Mouse (Mus musculus): ENCODE data around the gene Alg14.
A peak's percentile ranks its signal among the peaks of the same experiment; 100 is the strongest.

Gene Alg14

DNA sequence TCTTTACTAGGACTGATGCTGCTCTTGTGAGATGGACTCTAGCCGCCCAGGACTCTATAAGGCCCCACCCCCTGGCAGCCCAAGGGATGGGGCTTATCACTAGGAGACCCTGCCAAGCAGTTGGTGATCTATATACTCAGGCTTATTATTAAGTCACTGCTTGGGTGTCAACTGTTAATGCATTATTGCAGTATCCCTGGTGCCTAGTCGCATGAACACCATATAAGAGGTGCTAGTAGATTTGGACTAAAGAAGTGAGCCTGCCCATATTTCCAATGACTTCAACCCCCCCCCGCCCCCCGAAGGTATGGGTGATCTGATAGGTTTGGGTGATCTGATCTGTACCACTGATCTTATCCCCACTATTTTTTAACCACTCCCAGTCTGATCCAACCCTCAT is 8.6 kb upstream of the Alg14 start, which contains the start of gene Tmem56:
TSS of gene Tmem56 (minus strand) at position 101 of the 400 bp plus-strand sequence.
- no peak for DNase-seq

DNA sequence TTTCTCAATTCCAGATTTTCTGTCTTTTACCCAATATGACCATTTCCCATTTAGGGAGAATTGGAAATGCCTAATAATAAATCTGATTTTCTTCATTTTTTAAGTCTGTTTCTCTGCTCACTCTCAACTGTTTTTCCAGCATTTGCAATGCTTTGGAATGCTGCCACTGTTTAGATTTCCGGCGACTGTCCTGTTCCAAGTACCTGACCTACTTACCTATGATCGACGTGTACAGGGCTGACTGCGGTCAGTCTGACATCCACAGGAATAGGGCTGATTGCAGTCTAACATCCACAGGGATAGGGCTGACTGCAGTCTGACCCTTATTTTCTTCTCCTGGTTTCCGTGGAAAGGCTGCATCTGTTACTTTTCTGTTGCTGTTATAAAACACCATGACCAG is 6.4 kb upstream of the Alg14 start:
- no peak for DNase-seq

DNA sequence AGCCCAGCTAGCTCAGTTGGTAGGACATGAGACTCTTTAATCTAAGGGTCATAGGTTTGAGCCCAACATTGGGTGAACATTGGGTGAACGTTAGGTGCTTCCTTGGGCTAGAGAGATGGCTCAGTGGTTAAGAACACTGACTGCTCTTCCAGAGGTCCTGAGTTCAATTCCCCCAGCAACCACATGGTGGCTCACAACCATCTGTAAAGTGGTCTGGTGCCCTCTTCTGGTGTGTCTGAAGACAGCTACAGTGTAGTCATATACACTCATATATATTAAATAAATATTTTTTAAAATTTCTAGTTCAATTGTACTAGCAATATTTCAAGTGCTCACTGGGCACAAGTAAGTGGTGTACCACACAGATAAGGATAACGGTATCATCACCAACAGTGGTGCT is 4.4 kb upstream of the Alg14 start:
- no peak for DNase-seq

DNA sequence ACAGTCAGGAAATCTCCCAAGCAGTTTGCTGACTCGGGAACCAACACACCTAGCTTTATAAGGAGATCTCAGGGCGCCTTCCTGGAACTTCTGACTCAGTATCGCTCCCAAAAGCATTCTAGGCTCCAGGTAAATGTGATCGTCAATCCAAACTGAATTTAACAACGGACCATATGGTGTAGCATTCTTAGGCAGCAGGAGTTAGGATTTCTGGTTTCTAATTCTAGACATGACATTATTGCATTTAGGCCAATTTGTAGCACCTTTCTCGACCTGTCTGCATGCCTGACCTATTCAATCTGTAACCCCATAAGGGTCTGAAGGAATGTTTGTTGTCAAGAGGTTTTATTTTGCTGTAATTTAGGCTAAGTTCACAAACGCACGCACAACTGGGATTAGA is 892 bp upstream of the Alg14 start:
- no peak for DNase-seq

DNA sequence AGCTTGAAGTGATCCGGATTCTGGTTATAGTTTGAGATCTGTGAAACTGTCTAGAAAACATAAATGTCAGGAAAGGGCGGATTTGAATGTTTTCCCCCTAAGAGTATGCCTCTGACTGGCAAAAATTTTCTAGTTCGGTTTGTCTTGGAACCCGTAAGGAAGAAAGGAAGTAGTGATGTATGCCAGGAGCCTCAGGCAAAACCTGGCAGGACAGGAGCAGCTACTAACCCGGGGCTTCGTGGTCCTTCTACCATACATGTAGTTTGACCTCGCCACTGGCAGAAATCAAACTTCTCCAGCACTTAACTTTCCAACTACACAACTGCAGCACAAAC is 381 bp upstream of the Alg14 start:
- DNase-seq: no peak

DNA sequence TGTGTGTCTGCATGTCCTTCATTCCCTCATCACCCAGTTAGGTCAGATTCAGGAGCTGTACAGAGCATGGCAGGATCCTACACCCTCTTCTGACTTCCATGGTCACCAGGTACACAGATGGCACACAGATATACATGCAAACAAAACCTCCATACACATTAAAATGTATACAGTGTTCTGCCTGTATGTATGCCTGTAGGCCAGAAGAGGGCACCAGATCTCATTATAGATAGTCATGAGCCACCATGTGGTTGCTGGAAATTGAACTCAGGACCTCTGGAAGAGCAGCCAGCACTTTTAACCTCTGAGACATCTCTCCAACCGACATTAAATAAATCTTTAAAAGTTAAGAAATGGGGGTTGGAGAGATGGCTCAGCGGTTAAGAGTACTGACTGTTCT is 2.6 kb downstream of the Alg14 start:
- no peak for DNase-seq

DNA sequence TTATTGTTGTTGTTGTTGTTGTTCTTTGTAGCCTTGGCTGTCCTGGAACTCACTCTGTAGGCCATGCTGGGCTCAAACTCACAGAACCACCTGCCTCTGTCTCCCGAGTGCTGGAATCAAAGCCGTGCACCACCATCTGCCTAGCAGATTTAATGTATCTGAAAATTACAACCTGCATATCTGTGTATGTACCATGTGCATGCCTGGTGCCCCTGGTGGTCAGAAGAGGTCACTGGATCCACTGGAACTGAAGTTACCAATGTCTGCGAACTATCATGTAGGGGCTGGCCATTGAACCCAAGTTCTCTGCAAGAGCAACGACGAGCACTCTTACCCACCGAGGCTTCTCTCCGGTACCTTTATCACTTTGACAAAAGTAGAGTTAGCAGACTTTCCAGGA is 15.1 kb downstream of the Alg14 start:
- DNase-seq: peak; percentile 13

DNA sequence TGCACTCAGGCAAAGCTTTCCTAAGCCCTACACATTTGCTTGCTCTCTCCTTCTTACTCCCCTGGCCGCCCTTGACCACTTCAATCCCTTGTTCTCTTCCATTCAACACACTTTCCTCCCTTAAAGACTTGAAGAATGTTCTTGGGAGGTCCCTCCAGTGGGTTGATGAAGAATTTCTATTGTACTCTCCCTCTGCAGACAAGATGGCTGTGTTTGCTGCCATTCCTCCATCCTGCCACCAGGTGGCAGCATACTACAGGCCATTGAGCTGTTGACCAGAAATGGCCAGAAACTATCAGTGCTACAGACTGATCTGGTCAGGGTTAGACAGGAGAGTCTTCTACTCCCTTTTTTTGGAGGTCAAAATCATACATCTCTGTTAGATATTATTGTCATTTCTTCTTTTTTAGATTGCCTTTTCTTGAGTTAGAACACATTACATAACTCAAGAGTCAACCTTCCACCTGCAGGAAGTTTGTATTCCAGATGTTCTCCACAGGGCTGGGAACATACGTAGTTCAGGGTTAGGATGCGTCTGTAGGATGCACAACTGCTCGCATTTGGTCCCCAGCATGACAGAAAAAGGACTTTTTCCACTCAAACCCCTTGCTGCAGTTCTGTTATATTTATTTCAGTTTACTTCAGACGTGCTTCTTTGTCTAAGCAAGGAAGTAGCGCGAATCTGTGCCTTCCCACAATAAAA is 16.1 kb downstream of the Alg14 start:
- peak; percentile 82 for DNase-seq

DNA sequence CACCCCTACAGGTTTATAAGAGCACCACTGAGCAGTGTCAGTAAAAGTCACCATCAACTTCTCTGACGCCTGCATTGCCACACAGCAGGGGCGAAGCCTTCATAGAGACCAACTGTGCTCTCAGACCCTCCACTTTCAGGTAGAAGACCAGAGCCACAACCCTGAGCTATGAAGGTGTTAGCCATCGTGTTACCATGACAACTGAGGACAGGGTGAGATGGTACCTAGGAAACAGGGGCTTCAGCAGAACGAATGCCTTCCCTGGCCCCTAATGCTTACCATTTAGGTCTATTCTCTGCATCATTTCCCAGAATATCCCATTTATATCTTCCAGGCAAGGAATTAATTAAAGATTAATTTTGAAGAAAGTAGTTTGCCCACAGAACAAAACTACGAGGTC is 17.4 kb downstream of the Alg14 start:
- no peak for DNase-seq

DNA sequence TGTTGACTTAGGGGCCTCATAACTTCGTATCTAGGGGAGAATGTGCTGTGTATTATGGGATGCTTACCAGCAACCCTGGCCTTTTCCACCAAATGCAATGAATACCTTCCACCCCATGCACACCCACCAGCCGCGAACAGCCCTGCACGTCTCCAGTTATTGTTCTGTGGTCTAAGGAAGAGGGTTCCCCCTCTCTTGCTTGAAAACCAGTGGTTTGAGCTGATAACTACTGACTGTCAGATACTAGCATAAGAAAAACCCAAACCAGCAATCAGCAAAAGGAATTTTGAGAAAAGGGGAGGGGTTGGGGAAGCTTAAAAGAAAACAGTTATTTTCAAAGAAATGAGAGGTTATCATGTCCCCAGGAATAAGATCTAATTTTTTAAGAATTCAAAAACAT is 17.9 kb downstream of the Alg14 start:
- no peak for DNase-seq

DNA sequence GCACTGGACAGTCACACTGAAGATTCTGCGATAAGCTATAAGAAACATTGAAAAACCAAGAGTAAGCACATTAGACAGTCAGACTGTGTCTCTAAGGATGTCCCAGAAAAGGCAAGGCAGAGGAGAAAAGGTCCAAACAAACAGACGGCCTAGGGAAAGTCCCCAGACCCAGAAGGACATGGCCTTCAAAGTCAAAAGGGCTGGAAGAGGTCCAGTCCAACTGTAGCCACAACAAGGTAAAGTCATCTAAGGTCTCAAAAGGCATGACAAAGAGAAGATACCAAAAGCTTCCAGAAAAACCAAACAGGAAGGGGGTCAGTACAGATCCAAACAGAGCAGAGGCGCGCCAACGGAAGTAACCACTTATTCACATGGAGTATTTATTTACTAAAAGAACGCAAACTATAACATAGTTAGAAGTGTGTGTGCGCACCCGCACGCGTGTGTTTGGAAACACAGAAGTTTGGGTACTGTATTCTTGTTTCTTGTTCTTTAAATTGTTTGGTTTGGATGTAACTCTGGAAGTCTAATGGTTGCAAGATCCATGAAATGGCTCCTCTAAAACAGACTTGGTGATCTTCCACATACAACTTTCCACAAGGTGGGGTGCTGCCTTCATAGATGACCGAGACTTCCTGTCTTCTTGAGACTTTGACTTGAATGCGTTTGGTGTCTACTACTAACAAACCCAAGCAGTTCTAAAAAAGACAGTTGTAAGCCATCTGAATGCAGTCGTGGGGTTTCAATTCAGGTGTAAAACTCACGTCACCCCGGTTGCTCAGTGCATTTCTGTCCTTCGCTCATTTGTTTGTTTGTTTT is 18.5 kb downstream of the Alg14 start:
- DNase-seq: peak; percentile 29

DNA sequence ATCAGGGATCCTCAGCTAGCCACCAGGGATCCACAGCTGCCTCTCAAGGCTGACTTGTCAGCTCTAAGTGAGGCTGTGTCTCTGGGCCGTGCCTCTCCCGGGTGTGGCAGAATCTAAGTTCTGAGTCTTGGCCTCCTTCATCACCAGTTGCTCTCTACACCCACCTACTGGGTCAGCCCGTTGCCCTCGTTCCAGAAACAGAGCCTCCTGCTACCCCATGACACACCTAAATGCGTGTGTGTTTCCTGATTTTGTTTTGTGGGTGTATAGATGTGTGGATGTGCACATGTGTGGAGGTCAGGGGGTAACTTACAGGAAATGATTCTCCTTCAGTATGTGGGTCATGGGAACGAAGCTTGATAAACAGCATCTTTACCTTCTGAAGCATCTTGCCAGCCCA is 20.9 kb downstream of the Alg14 start:
- DNase-seq: no peak

DNA sequence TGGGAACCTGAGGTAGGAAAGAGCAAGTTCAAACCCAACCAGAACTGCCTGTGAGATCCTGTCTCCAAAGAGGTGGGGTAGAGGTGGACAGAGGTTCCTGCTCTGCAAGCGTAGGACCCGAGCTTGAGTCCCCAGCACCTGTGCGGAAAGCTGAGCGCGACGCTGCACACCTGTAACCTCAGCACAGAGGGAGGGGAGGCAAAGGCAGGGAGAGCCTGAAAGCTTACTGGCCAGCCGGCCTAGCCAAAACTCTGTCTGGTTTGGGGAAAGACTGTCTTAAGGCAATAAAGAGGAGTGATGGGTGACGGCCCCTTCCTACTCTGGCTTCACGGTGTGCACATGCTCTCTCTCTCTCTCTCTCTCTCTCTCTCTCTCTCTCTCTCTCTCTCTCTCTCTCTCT is 21.4 kb downstream of the Alg14 start:
- no peak for DNase-seq

DNA sequence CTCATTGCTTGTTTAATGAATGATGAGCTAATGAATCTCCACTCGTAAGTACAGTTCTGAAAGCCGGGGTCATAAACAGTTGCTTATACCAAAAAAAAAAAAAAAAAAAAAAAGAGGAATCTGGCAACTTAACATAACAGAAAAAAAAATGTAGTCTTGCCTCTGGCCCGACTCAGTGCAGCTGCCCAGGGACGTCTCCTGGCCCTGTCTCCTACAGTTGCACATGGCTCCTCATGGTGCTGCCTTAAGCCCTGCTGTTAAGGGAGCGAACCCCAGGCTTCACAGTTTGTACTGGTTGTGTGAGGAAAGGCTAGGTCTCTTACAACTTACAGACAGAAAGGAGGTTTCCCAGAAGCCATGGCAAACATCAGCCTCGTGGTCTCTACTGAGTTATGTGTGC is 22.6 kb downstream of the Alg14 start:
- DNase-seq: no peak

DNA sequence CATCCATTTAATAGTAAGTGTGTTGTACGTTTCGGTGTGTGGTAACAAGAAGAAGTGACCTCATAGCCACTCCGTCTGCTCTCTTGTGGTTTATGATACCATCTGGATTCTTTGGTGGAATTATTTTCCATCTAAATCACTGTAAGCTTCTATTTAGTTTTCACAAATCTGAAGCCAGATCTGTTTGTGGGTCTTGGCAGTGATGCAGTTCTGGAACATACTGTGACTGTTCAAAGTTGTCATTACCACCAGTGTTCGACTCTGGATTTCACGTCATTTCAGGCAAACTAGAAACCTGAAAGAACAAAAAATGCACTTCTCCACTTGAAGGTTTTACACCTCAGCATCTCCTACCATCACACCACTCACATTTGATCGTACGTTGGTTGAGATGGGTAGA is 23.9 kb downstream of the Alg14 start:
- no peak for DNase-seq

DNA sequence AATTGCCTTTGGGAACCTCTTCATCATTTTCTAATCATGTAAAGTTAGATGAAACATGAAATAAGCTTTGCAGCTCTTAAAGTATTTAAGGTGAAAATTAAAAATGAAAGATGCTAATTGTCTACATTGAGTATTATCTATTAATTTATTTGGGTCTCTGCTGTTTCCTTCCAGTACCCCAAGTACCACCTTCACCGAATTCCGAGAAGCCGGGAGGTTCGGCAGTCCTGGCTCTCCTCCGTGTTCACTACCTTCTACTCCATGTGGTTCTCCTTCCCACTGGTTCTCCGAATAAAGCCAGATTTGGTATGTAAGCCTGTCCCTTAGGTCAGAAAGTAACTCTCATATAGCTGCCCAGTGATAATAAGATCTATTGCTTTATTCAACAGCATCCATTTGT is 28.3 kb downstream of the Alg14 start:
- DNase-seq: no peak

DNA sequence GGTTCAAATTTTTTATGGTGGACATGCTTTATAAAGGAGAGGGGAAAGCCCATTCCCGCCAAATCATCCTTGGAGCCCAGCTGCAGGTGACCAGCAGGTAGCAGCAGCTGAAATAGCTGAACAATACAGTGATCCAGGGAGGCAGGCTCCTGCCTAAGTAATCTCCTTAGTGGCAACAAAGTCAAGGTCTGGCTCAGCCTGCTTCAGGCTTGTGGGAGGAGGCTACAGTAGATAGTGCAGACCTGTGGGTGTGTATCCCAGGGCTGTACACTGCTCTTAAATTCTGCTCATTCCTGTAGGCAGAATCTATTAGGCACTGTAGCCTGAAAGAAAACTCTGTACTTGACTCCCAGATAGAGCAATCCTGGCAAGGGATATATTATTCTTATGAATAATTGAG is 29.3 kb downstream of the Alg14 start:
- no peak for DNase-seq

DNA sequence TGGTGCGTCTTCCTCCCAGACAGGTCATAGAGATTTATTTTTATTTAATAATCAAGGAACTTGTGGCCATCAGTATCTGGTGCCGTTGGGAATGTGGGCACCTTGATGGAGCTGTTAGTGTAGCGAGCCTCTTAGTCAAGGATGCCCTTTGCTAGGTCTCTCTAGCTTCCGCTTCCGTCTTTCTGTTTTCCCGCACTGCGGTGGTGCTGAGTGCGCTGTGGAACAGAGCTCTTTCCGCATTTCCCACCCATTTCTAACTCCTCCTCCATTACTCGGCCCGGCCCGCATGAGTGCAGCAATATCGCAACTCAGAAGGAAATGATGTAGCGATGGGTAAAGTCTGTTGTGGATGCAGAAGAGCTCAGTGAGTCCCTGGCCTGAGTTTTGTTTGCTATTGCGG is 31.8 kb downstream of the Alg14 start:
- no peak for DNase-seq

DNA sequence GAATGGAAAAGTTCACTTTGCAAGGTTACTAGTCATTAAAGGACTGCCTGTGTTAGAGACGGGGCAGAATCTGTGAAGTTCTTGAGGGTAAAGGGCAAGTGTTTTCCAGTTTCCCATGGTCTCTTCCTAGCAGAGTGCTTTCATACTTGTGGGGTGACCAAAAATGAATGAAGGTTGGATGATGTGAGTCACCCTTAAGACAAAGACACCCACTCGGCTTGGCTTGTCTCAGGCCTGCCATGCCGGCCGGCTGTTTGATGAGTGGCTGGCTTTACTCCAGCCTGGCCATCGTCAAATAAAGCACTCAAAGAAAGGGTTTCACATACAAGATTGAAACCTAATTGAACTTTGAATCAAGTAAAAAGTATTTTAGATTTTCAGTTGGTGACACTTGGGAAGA is 35.8 kb downstream of the Alg14 start:
- no peak for DNase-seq

DNA sequence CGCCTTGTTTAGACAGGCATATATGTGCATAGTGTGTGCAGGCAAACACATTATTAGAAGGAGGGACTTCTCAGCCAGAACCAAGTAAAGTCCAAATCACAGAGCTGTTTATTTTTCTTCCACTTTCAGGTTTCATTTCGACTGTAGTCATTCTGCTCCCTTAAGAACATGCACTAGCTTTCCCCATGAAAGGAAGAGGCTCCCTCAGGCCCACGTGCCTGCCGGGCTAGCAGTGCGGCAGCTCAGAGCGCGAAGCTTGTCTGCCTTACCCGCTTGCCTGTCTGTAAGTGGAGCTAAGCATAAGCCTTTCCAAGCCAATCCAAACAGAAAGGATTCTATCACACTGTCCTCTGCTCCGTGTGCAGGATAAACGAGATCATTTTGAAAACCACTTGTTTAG is 38.1 kb downstream of the Alg14 start:
- DNase-seq: no peak

DNA sequence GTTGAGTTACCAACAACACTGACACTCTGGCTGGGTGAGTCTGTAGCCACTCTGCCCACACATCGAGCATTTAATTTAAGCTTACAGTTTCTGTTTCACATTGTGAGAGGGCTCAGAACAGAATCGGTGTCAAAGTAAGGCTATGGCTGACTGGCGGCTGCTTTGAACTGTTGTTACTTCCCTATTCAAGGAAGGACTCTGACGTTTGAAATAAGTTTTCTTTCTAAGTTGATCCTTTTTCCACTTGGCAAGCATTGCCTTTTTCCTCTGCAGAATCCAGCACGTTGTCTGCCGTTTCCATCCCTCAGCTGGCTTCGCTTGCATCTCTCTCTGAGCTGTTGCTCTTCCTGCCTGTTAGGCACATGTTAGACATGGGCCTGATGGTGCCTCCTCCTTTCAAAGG is 38.7 kb downstream of the Alg14 start:
- DNase-seq: no peak

DNA sequence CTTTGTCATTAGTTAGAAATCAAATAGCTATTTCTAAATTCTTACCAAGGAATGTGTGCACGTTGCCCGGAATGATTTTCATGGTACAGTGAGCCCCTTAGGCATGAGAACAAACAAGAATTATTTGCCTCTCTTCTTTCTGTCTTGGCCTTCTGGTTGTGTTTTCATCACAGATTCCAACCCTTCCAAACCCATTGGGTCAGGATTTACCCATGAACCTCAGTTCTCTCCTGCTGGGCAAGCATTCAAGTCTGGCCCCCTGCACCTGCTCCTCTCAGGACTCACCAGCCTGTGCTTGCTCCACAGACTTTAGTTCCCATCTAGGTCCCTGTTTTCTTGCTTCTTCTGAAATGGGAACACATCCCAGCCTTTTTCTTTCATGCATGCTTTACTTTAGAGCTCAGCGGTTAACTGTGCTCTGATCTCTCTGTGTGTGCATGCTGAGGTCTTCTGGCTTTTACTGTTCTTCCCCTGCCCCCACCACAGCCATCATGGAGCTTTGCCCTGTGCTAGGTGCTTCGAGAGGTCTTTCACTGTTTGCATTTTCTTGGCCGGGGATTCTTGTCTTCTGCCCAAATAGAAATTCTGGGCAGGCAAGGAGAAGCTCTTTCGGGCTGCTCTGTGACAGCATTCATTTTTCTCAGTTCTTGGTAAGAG is 44.8 kb downstream of the Alg14 start:
- DNase-seq: no peak

DNA sequence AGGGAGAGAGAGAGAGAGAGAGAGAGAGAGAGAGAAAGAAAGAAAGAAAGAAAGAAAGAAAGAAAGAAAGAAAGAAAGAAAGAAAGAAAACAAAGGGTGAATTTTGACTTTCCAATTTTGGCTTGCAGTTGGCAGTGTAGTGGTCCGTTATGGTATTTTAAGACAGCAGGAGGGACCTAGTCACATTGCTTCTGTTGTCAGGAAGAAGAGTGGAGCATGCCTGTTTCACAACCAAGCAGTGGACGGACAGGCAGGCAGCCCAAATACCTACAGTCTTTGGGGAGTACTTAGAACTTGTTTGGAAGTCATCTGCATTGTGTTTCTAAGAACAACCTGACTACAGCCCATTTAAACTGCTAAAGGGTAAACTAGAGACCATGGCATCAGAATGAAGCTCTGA is 47.1 kb downstream of the Alg14 start:
- no peak for DNase-seq

DNA sequence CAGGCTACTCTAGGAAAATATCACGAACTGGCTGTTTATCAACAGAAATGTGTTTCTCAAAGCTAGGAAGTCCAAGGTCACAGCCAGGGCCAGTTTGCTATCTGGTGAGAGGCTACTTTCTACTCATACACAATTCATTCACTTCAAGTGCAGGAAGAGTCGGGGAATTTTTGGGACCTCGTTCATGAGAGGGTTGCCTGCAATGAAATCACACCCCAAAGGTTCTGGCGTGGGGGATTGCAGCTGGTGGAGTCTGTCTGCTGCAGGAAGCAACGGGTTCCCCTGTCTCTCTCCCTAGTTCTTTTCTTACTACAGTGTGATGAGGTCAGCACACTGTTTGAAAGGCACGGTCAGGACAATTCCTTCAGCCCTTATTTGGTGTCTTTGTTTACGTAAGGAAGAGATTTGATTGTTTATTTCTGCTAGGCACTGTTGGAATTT is 48.8 kb downstream of the Alg14 start:
- DNase-seq: peak; percentile 23

Measured in lung, postnatal 14 days (tissue).